18 mouse cellular contexts compared by ENCODE assay signal in the genomic region with DNA sequence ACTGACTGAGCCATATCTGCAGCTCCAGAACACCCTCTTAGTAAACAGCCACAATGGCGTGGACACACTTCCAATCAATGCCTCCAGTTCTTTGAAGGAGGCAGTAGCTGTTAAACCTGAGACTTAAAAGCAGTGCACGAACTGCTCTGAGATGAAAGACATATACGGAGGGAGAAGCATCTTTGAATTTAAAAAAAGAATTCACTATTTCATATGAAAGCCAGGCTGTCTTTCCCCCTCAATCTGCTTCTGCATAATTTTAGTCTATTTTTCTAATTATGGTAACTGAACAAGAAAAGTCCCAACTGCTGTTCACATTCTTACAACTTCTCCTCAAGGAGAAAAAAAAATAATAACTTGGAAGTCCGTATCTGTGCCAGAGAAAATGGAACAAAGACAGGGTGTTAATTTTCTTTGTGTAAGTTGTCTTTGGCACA. TPM values are rescaled to one million over a fixed set of nuclear protein-coding genes. Genes with fewer than 3 reads are reported as not detected.
DNase-seq lines count a peak whose midpoint lies in the region; ATAC-seq and TF ChIP-seq lines count a peak whose summit lies in the region.
"Had no signal": no experiment of that assay in that cellular context is flagged by ENCODE, and none has a peak within 500 bp of the region (broad histone marks: within the 10 kb centered on the region; RNA-seq: fewer than 3 reads in every experiment).

No protein-coding gene starts in this region.

- intact Hi-C loops in left cerebral cortex, postnatal 14 days (cut with DNase I) = loop anchor here (5.0 to 10.0 kb wide), 2 partner anchors 101 to 459 kb away; no protein-coding TSS in a partner anchor
- intact Hi-C loops in left cerebral cortex, postnatal 4 days (cut with DNase I) = no loop called here
- intact Hi-C loops in left cerebral cortex, postnatal 25 days (cut with DNase I) = loop anchor here (1.0 to 5.0 kb wide), 2 partner anchors 116 to 220 kb away; no protein-coding TSS in a partner anchor

- H3K27ac ChIP-seq in kidney, postnatal 0 days = no peak overlapping the region
- peak overlapping the region; percentile 90 for H3K27ac ChIP-seq in forebrain, embryonic 16.5 days (ENCODE audit: low read length)
- H3K27ac ChIP-seq: hindbrain, embryonic 13.5 days; kidney, embryonic 15.5 days had no signal

- H3K9me3 ChIP-seq in kidney, postnatal 0 days (replicated peaks; ENCODE audit: low read length) = no peaks in the 10 kb centered on the region; the same call in 1 of the 2 replicates
- H3K9me3 ChIP-seq in forebrain, embryonic 16.5 days (ENCODE audit: control insufficient read depth, low read length) = no peaks in the 10 kb centered on the region
- H3K9me3 ChIP-seq: hindbrain, embryonic 13.5 days; kidney, embryonic 15.5 days had no signal

- ATAC-seq in kidney, postnatal 0 days (replicated peaks; ENCODE audit: low FRiP score, low read depth) = no peak
- ATAC-seq in forebrain, embryonic 16.5 days = peak; percentile 56
- no peak for ATAC-seq in inflammation-experienced regulatory T-cells, adult 6 months
- ATAC-seq: intestine, embryonic 16.5 days had no signal

- no peak for TF ChIP-seq CTCF in kidney, postnatal 0 days (IDR thresholded peaks at IDR 0.05; ENCODE audit: low read depth)

- no peak overlapping the region for H3K4me3 ChIP-seq in kidney, postnatal 0 days (replicated peaks; ENCODE audit: low read depth, low read length)
- no peak overlapping the region for H3K4me3 ChIP-seq in forebrain, embryonic 16.5 days (replicated peaks; ENCODE audit: low read length)
- H3K4me3 ChIP-seq: hindbrain, embryonic 13.5 days; kidney, embryonic 15.5 days had no signal

- no peak overlapping the region for H3K4me2 ChIP-seq in kidney, postnatal 0 days (ENCODE audit: low read length)
- H3K4me2 ChIP-seq in forebrain, embryonic 16.5 days (ENCODE audit: low read length) = no peak overlapping the region
- H3K4me2 ChIP-seq: heart, embryonic 11.5 days; hindbrain, embryonic 13.5 days; kidney, embryonic 15.5 days had no signal

- 66% methylated on average over 4 of the region's 4 CpGs for WGBS in kidney, postnatal 0 days
- 39% methylated on average over 4 of the region's 4 CpGs for WGBS in forebrain, embryonic 16.5 days

- no peaks in the 10 kb centered on the region for H3K4me1 ChIP-seq in kidney, postnatal 0 days (replicated peaks; ENCODE audit: insufficient read depth, low read length)
- H3K4me1 ChIP-seq in forebrain, embryonic 16.5 days (replicated peaks; ENCODE audit: control insufficient read depth, insufficient read depth, low read length) = peaks cover 19% of the 10 kb centered on the region
- H3K4me1 ChIP-seq: hindbrain, embryonic 13.5 days; kidney, embryonic 15.5 days had no signal

- H3K27me3 ChIP-seq in kidney, postnatal 0 days (ENCODE audit: insufficient read depth, low read length) = no peaks in the 10 kb centered on the region
- no peaks in the 10 kb centered on the region for H3K27me3 ChIP-seq in forebrain, embryonic 16.5 days (replicated peaks; ENCODE audit: control insufficient read depth, insufficient read depth, low read length)
- H3K27me3 ChIP-seq: hindbrain, embryonic 13.5 days; kidney, embryonic 15.5 days had no signal

- peak; percentile 4 for DNase-seq in kidney, postnatal 0 days (ENCODE audit: low spot score)
- DNase-seq in kidney, postnatal 10 days = no peak
- DNase-seq in left cerebral cortex, postnatal 14 days (ENCODE audit: low spot score in 2 of 2) = peak; percentile 22 to 46
- DNase-seq in left cerebral cortex, postnatal 4 days = no peak
- peak; percentile 30 to 59 for DNase-seq in left cerebral cortex, postnatal 25 days (ENCODE audit: low spot score in 2 of 2)
- DNase-seq: adrenal gland, postnatal 36 days; cerebellum, adult 9-10 months; gastrocnemius, postnatal 36 days; heart, postnatal 14 days; lung, adult 18-20 months; lung, postnatal 36 days; thymus, adult 18-20 months had no signal

- H3K36me3 ChIP-seq in kidney, postnatal 0 days (ENCODE audit: insufficient read depth, low read length) = no peaks in the 10 kb centered on the region
- H3K36me3 ChIP-seq in forebrain, embryonic 16.5 days (ENCODE audit: control insufficient read depth, insufficient read depth) = no peaks in the 10 kb centered on the region
- H3K36me3 ChIP-seq: hindbrain, embryonic 13.5 days; kidney, embryonic 15.5 days had no signal

- no peak overlapping the region for H3K9ac ChIP-seq in kidney, postnatal 0 days (ENCODE audit: low read depth, low read length)
- H3K9ac ChIP-seq in forebrain, embryonic 16.5 days (replicated peaks; ENCODE audit: low read depth, low read length) = no peak overlapping the region
- H3K9ac ChIP-seq: hindbrain, embryonic 13.5 days; kidney, embryonic 15.5 days had no signal

RNA-seq across cellular contexts. Expression of gene Frmd4a, which starts 18.7 kb away (rescaled TPM):
- polyA plus RNA-seq in kidney, postnatal 0 days (2015; fragmentation: Nextera tagmentation; extraction: Ambion mirVana) = 16.8 and 18.2 TPM in 2 replicates
- total RNA-seq in left cerebral cortex, postnatal 14 days (2021) = 10 to 100 TPM; 86.4 to 94.1 TPM
- total RNA-seq in left cerebral cortex, postnatal 4 days (2021) = 100 to 1,000 TPM; 216 to 254 TPM
- polyA plus RNA-seq in forebrain, embryonic 16.5 days (2015; fragmentation: Nextera tagmentation; extraction: Ambion mirVana) = 85.3 and 97.9 TPM in 2 replicates
- total RNA-seq in left cerebral cortex, postnatal 25 days (2021) = 10 to 100 TPM; 59.3 to 71.4 TPM
- polyA plus RNA-seq in inflammation-experienced regulatory T-cells, adult 6 months (2017; shearing (Covaris generic)) = 1 to 10 TPM; 1.2 to 1.5 (median 1.5) TPM

Comparison
In these comparisons a context has a peak if more than half of its experiments do, and no peak if none do; other contexts are left out.
1. DNase-seq: peak in kidney, postnatal 0 days (single experiment), left cerebral cortex, postnatal 14 days (2 of 2) and left cerebral cortex, postnatal 25 days (2 of 2); none in kidney, postnatal 10 days (single experiment) and left cerebral cortex, postnatal 4 days (single experiment).